Mouse (Mus musculus) adrenal gland, postnatal 36 days (tissue): ENCODE results near the gene Dcpp2. TPM values are rescaled to one million over a fixed set of nuclear protein-coding genes. Genes with fewer than 3 reads are reported as not detected.
A peak's percentile ranks its signal among the peaks of the same experiment; 100 is the strongest.
"Not testable (repeated sequence)": the region's sequence is repeated elsewhere in the genome, so short reads cannot be mapped to it uniquely, and the experiment has no call there.

Source experiments
- DNase-seq, 2 experiments: peaks; one replicate each; pipeline ENCODE4 v3.0.0; 2021; ENCODE audit warnings: mixed read lengths in 1 of 2
- long read RNA-seq, 2 experiments: library from polyadenylated mRNA; stranded (forward); transcript quantifications; one replicate each; pipeline ENCODE4 v2.0.0; 2021; ENCODE audit warnings: borderline sequencing depth in 2 of 2
- total RNA-seq, 2 experiments: library from RNA; stranded (reverse); gene quantifications; 2 replicates each; pipeline ENCODE4 v1.2.3; 2021

Dcpp2 gene
- total RNA-seq = not detected
- long read RNA-seq, experiment 1 = 0 reads
- long read RNA-seq, experiment 2 = 0 reads

DNA sequence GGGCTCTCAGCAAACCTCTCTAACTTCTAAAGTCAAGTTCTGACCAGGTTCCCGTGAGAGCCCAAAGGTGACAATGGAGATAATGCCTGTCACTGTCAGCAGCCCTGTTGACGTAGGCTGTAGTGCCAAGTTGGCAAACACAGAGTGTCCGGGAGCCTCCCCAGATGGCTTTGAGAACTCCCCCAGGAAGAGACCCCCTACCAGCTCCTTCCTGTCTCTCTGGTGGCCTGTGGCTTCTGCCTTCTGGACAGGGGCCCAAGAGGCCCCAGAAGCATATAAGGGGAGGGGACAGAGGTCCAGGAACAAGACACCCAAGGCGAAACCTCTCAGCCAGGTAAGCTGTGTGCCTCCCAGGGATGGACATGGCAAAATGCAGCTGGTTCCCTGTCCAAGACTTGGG lies at the start of gene Dcpp2, which contains the start of gene Dcpp1:
Gene Dcpp2 (plus strand): TSS at position 305 of the 400 bp plus-strand sequence.
Gene Dcpp1 (plus strand): TSS at position 301 of the 400 bp plus-strand sequence.
- not testable (repeated sequence) for DNase-seq

DNA sequence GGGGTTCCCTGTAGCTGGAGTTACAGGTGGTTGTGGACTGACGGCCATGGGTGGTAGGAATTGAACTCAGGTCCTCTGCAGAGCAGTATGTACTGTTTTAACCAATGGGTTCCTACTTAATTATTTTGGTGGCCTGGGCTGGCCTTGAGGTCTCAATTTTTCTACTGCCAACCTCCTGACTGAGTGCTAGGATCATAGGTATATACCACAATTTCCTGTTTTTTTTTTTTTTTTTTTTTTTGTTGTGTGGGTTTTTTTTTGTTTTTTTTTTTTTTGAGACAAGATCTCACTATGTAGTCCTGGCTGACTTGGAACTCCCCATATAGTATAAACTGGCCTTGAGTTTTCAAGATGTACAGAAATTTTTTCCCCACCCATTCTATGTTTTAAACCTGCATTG lies 49.5 kb upstream of the Dcpp2 start:
- DNase-seq = no peak

DNA sequence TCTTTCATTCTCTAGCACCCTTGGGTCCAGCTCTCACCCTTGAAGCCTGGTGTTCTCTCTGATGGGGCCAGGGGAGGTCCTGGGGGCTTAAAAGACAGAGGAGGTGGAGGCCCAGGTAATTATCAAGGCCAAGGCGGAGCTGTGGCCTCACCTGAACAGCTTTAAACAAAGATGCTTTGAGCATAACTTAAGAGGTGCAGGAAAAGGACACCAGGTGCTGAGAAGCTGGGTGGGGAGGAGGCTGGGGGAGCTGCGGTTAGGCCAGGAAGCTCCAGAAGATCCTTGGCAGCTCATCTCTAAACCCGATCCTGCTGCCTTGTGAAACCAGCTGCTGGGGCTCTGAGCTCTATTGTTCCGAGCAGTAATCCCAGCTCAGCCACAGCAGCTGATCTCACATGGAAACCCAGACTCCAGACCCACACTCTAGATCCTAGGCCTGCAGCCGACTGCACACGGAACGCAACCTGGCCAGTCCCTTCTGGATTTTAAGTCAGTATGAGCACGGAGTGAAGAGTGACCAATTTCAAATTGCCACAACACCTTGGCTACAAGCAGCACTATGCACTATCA lies 44.6 kb upstream of the Dcpp2 start, which contains the start of gene Prss33:
Gene Prss33 (minus strand): TSS at position 51 of the 570 bp plus-strand sequence.
- DNase-seq = no peak

GRCm38 (mm10) chr17:23841145-23841544 lies 39.5 kb upstream of the Dcpp2 start:
- DNase-seq = peak; percentile 37 to 70

DNA sequence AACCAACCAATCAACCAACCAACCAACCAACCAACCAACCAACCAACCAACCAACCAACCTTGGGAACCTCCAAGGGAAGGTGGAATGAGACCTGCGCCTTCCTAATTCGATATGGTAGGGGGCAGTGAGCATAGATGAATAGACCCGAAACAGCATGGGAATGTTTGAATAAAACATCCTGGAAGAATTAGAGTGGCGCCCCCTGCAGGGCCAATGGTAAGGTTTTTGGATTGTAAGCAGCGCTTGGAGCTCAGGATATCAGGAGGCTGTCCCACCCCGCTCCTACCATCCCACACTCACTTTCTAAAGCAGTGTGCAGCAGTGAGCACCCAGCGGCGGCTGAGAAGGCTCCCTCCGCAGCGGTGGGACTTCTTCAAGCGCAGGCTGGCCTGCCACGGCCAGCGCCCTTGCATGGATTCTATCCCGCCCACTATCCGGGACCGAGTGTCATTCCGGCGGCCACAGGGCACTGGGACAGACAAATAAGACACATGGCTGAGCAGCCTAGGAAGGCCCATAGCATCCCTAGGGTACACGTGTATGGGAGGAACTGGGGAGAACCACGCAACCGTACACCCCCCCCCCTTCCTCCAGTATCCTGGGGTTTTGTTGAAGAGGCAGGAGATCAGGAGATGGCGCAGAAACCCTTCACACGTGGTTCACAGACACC lies 37.4 kb upstream of the Dcpp2 start:
- DNase-seq = peak in 1 of 2 experiments; percentile 59

- DNase-seq = peak; percentile 69 to 79
Observed at GRCm38 (mm10) chr17:23843812-23844273, 36.8 kb upstream of the Dcpp2 start, which contains the start of the genes Prss32 and Prss41. Prss32 (plus strand) TSS chr17:23843855. Prss41 (minus strand) TSS chr17:23844172.

- no peak for DNase-seq
Observed at GRCm38 (mm10) chr17:23850028-23850427, 30.7 kb upstream of the Dcpp2 start.

- DNase-seq = peak; percentile 63 to 73
Observed at GRCm38 (mm10) chr17:23850853-23851749, 29.6 kb upstream of the Dcpp2 start.

GRCm38 (mm10) chr17:23853292-23853691 lies 27.4 kb upstream of the Dcpp2 start:
- DNase-seq = peak; percentile 72 to 82

DNA sequence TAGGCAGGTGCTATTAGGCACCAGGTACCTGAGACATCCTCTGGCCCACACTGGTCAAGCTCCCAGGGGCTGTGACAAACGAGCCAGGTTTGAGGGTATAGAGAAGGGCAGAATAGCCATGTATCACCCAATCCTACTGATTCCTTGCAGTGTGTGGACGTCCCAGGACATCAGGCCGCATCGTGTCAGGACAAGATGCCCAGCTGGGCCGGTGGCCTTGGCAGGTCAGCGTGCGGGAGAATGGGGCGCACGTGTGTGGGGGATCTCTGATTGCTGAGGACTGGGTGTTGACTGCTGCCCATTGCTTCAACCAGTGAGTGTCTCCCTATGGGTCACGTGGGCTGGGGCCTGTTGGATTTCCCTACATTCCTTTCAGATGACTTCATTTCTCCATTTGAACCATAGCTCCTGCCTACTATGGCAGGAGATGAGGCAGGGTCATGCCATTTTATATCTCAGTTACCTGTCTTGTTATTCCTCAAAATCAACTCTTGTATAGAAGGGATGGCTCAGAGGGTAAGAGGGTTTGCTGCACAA lies 26.4 kb upstream of the Dcpp2 start:
- no peak for DNase-seq

DNA sequence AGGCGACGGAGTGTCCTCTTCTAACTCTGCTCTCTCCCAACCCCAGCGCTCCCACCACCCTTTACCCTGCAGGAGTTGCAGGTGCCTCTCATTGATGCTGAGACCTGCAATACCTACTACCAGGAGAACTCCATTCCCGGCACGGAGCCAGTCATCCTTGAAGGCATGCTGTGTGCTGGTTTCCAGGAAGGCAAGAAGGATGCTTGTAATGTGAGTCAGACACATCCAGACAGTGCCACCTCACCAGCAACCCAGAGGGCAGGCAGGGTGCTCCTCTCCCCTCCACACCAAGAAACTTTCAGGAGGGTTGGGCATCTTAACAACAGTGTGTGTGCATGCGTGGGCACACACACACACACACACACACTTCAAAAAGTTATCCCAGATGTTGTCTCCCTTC lies 23.5 kb upstream of the Dcpp2 start:
- no peak for DNase-seq

- no peak for DNase-seq
Observed at GRCm38 (mm10) chr17:23857913-23858312, 22.8 kb upstream of the Dcpp2 start.

DNA sequence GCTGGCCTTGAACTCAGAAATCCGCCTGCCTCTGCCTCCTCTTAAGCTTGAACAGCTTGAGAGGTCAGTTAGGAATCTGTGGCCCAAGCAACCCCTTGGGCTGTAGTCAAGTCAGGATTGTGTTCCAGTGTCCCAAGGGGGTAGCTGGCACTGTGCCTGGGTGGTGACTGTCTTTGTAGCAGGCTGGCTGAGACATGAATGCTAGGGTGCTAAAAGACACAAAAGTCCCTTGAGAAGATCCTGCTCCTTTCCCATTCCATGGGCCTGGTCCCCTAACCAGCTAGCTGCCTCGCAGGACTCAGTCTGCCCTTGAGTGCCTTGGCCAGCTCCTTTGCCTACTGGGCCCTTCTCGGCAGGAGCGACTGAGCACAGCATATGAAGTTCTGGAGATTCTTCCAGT lies 17.8 kb upstream of the Dcpp2 start:
- DNase-seq = peak in 1 of 2 experiments; percentile 47

GRCm38 (mm10) chr17:23867756-23868155 lies 12.9 kb upstream of the Dcpp2 start, which contains the start of gene Prss21:
Prss21 (plus strand) TSS chr17:23868056.
- DNase-seq = no peak

- peak in 1 of 2 experiments; percentile 35 for DNase-seq
Observed at GRCm38 (mm10) chr17:23868513-23868912, 12.2 kb upstream of the Dcpp2 start.

DNA sequence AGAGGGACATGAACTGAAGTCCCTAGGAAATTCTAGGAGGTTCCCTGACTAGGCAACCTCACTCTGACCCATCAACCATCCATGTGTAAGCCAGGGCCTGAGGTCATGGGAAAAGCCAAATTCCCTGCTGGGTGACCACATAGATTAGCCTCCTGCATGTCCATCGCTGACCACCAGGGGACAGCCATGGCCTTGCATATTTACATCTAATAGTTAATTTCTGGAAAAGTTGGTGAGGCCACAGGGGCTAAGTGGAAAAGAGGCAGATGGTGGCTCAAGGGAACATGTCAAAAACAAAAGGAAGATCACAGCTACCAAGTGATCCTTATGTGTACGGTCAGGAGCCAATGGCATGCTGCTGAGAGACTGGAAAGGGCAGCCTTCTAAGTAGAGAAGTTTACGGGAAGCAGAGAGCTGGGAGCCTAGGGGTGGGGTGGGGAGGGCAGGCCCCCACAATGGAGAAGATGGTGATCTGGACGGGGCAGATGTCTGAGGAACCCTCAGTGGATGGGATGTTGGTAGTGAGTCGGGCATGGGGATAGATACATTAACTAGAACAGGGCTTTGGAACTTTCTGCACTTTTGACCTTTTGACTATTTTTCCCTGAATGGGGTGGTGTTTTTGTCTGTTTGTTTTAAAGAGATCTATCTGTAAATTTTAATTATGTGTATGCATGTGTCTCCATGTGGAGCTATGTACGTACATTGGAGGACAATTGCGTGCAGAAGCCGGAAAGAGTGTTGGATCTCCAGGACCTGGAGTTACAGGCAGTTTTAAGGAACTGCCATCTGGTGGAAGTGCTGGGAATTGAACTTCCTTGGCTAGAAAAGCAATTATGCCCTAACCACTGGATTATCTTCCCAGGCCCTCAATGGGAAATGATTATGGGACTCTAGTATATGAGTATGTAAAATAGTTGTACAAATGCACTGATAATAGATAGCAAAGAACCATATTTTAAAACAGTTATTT lies 6.5 kb upstream of the Dcpp2 start:
- DNase-seq = peak; percentile 45 to 60

GRCm38 (mm10) chr17:23876741-23877140 lies 3.9 kb upstream of the Dcpp2 start:
- DNase-seq = no peak

DNA sequence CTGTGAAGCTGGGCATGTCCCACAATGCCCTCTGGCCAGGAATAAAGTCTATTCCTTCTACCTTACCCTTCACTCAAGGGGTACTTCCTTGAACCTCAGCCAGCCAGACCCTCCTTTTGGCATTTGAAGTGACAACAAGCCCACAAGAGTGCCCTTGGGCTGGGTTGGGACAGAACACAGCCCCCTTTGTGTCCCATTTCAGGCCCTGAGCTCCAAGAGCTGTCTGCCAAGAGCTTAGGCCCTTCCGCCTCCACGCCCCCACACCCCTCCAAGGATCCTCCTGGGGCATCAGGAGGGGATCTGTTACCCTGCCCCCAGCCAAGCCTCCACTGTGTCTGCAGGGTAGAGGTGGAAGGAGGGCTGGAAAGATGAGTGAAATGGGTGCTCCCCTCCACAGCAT lies 3.5 kb upstream of the Dcpp2 start:
- no peak for DNase-seq

DNA sequence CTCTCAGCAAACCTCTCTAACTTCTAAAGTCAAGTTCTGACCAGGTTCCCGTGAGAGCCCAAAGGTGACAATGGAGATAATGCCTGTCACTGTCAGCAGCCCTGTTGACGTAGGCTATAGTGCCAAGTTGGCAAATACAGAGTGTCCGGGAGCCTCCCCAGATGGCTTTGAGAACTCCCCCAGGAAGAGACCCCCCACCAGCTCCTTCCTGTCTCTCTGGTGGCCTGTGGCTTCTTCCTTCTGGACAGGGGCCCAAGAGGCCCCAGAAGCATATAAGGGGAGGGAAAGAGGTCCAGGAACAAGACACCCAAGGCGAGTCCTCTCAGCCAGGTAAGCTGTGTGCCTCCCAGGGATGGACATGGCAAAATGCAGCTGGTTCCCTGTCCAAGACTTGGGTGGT lies 36.5 kb downstream of the Dcpp2 start, which contains the start of gene Dcpp3:
Gene Dcpp3 (plus strand): TSS at position 301 of the 400 bp plus-strand sequence.
- not testable (repeated sequence) for DNase-seq

GRCm38 (mm10) chr17:23924531-23925007 lies 43.9 kb downstream of the Dcpp2 start:
- peak; percentile 93 to 96 for DNase-seq
